Mouse (Mus musculus) sigmoid colon, adult 10 weeks (tissue): ENCODE results near the gene Xlr5a. TPM values are rescaled to one million over a fixed set of nuclear protein-coding genes. Genes with fewer than 3 reads are reported as not detected.

Experiments used
- polyA plus RNA-seq: library from polyadenylated mRNA; stranded (reverse); fragments of 350-450 nt; fragmentation: Illumina TruSeq; extraction: RNeasy Lipid Tissue Mini Kit (QIAGEN cat#74804); gene quantifications from one replicate; pipeline ENCODE4 v1.2.3, GENCODE M21; 2014; ENCODE audit warnings: low read depth, low replicate concordance

Gene Xlr5a
- polyA plus RNA-seq = not detected

GRCm38 (mm10) chrX:73292876-73293275 is at the start of gene Xlr5a, which contains the start of gene Xlr5c:
Xlr5a (minus strand) TSS chrX:73292976.
Xlr5c (minus strand) TSS chrX:73292976.

GRCm38 (mm10) chrX:73342483-73342895 is 49.7 kb upstream of the Xlr5a start, which contains the start of gene Zfp275:
Zfp275 (plus strand) TSS chrX:73342621.

GRCm38 (mm10) chrX:73336740-73337139 is 44.0 kb upstream of the Xlr5a start, which contains the start of gene Gm45015:
Gm45015 (minus strand) TSS chrX:73336840.

GRCm38 (mm10) chrX:73265270-73265669 is 27.5 kb downstream of the Xlr5a start, which contains the start of gene Xlr3c:
Xlr3c (minus strand) TSS chrX:73265390.

GRCm38 (mm10) chrX:73242821-73243325 is 49.9 kb downstream of the Xlr5a start, which contains the start of gene Xlr4c:
Xlr4c (minus strand) TSS chrX:73243130.

GRCm38 (mm10) chrX:73227914-73228605 is 64.7 kb downstream of the Xlr5a start, which contains the start of gene F8a:
F8a (plus strand) TSS chrX:73228291.

GRCm38 (mm10) chrX:73213819-73214564 is 78.8 kb downstream of the Xlr5a start, which contains the start of gene Xlr4b:
Xlr4b (plus strand) TSS chrX:73214333.

GRCm38 (mm10) chrX:73191934-73192333 is 100.8 kb downstream of the Xlr5a start, which contains the start of gene Xlr3b:
Xlr3b (plus strand) TSS chrX:73192207.

GRCm38 (mm10) chrX:73176889-73177288 is 115.9 kb downstream of the Xlr5a start, which contains the start of gene Spin2d:
Spin2d (minus strand) TSS chrX:73176989.

GRCm38 (mm10) chrX:73149350-73149749 is 143.4 kb downstream of the Xlr5a start, which contains the start of gene DXBay18:
DXBay18 (minus strand) TSS chrX:73149450.

GRCm38 (mm10) chrX:73148496-73148895 is 144.3 kb downstream of the Xlr5a start, which contains the start of gene Xlr5b:
Xlr5b (plus strand) TSS chrX:73148796.

GRCm38 (mm10) chrX:73116747-73117146 is 176.0 kb downstream of the Xlr5a start, which contains the start of gene Gm14685:
Gm14685 (plus strand) TSS chrX:73117047.

GRCm38 (mm10) chrX:73096941-73097508 is 195.8 kb downstream of the Xlr5a start, which contains the start of gene Xlr3a:
Xlr3a (minus strand) TSS chrX:73097095.

GRCm38 (mm10) chrX:73082267-73083055 is 210.3 kb downstream of the Xlr5a start, which contains the start of gene Xlr4a:
Xlr4a (minus strand) TSS chrX:73082478.

GRCm38 (mm10) chrX:73064415-73064793 is 228.4 kb downstream of the Xlr5a start, which contains the start of gene Pnma3:
Pnma3 (plus strand) TSS chrX:73064787.

Other genes with a start within 250 kb of the Xlr5a start
- not detected for gene Pnma3, start 228.2 kb downstream of the Xlr5a start, polyA plus RNA-seq
- gene Xlr4a, start 210.5 kb downstream of the Xlr5a start, polyA plus RNA-seq = 6.8 TPM
- 36.3 TPM for gene Xlr3a, start 195.9 kb downstream of the Xlr5a start, polyA plus RNA-seq
- gene Gm14685, start 175.9 kb downstream of the Xlr5a start, polyA plus RNA-seq = not detected
- gene Xlr5b, start 144.2 kb downstream of the Xlr5a start, polyA plus RNA-seq = not detected
- gene DXBay18, start 143.5 kb downstream of the Xlr5a start, polyA plus RNA-seq = not detected
- gene Spin2d, start 116.0 kb downstream of the Xlr5a start, polyA plus RNA-seq = not detected
- gene Xlr3b, start 100.8 kb downstream of the Xlr5a start, polyA plus RNA-seq = 9.8 TPM
- 12.9 TPM for gene Xlr4b, start 78.6 kb downstream of the Xlr5a start, polyA plus RNA-seq
- 10.1 TPM for gene F8a, start 64.7 kb downstream of the Xlr5a start, polyA plus RNA-seq
- 5.4 TPM for gene Xlr4c, start 49.8 kb downstream of the Xlr5a start, polyA plus RNA-seq
- not detected for gene Xlr3c, start 27.6 kb downstream of the Xlr5a start, polyA plus RNA-seq
- gene Xlr5c, start within 50 bp of the Xlr5a start, polyA plus RNA-seq = not detected
- gene Gm45015, start 43.9 kb upstream of the Xlr5a start, polyA plus RNA-seq = not detected
- gene Zfp275, start 49.6 kb upstream of the Xlr5a start, polyA plus RNA-seq = 18.5 TPM
- not detected for gene Gm18336, start 105.8 kb upstream of the Xlr5a start, polyA plus RNA-seq
- 0.25 TPM for gene Zfp92, start 118.1 kb upstream of the Xlr5a start, polyA plus RNA-seq
- gene Trex2, start 142.4 kb upstream of the Xlr5a start, polyA plus RNA-seq = not detected
- gene Haus7, start 166.1 kb upstream of the Xlr5a start, polyA plus RNA-seq = 4.0 TPM
- gene Bgn, start 190.6 kb upstream of the Xlr5a start, polyA plus RNA-seq = 88.1 TPM
- gene Atp2b3, start 210.1 kb upstream of the Xlr5a start, polyA plus RNA-seq = not detected